Mouse (Mus musculus): ENCODE data around the gene Smim20.
A peak's percentile ranks its signal among the peaks of the same experiment; 100 is the strongest.

Smim20 gene

DNA sequence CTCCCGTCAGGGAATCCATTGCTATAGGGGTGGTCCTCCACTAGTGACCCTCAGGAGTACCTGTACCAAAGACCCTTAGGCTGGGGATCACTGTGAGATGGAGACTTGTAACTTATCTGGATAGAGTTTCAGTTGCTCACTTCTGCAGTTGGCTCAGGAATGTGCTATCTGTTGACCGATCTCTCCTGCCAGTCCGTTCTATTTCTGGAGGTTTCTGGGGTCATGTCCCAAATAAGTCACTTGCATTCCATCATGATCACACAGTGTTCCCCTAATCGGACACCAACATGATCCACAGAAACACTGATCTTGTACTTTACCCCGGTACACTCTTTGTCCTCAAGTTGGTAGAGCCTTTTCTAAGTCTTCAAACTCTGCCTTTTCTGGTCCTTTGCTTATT is 40.6 kb downstream of the Smim20 start:
- no peak for DNase-seq (ENCODE audit: low spot score)

DNA sequence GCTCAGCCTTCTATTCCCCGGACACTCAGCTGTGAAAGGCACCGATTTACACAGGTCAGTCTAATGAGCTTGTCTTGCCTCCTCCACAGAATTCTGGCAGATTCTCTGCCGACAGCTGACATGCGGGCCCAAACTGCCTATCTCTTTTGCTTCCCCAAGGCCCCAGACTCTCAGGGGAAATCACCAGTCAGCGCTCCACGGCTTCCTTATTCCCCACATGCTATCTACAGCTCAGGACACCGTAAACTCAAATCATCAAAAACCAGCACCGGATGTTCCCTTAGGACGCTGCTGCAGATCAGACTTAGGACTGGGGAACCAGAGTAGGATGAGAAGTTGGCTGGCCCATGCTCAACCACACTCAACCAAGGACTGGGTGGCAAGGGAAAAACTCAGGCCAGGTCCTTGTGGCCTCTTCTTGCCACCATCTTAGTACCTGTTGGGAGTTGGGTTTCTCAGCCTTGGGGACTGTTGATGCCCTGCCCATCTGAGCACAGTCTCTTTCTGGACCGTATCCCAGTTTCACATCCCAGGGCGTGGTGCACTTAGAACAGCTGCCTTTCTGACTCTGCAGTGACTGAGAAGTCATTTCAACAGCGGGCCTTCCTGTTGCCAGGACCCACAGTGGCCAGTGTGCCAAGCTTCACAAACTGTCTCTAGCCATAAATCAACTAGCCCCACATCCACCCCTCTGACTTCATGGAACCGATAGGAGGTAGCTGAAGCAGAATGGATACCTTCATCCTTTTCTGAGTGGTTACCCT is 47.7 kb downstream of the Smim20 start:
- DNase-seq (ENCODE audit: low spot score): no peak

DNA sequence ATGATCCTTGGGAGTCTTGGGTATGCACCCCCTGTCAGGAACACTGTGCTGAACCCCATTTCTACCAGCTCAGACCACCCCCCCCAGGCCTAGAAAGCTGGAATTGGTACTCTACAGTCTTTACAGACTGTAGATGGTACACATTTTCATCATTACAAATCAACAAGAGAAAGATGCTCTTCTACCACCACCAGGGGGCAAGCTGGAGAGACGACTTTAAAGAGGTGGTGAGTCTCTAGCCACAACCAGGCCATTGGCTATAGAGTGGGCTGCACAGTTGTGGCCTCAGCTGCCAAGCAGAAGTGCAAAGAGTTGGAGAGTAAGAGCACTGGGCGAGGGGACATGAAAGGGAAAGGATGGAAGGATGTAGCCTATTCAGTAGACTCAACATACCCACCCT is 48.9 kb downstream of the Smim20 start:
- no peak for DNase-seq (ENCODE audit: low spot score)

DNA sequence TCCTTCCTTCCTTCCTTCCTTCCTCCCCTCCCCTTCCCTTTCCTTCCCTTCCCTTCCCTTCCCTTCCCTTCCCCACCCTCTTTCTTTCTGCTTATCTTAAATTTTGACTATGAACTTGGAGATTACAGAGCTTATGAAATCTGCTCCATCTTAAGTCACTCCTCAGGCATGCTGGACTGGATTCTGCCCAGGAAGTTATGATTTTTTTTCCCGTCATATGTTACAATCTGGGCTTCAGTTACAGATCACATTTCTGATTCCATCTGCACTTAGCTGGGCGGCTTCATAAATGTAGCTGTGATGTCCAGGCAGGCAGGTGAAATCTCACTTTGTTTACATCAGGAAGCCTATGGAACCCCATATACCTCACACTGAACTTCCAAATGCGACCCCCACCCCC is 50.5 kb downstream of the Smim20 start:
- DNase-seq (ENCODE audit: low spot score): no peak

DNA sequence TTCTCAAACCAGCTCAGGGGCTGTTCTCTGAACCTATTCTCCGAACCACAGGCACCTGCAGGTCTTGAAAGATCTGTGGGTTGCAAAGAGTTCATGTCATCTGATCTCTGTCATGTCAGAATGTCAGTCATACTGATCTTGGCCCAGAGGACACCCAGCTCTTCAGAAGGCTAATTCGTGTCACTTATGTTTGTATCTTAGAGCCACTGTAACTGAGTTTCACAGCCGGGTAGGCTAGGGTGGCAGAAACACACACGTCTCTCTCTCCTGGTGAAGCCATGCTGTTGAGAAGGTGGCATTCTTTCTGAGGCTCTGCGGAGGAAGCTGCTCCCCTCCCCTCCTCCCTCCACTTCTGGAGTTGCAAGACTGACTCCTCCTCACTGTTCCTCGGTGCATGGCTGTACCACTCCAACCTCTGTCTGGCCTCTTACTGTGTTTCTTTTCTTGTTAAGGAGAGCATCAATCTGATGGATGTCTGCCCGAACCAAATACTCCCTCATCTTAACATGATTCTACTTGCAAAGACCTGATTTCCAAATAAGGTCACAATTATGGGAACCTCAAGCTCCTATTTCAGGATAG is 51.1 kb downstream of the Smim20 start:
- no peak for DNase-seq (ENCODE audit: low spot score)

DNA sequence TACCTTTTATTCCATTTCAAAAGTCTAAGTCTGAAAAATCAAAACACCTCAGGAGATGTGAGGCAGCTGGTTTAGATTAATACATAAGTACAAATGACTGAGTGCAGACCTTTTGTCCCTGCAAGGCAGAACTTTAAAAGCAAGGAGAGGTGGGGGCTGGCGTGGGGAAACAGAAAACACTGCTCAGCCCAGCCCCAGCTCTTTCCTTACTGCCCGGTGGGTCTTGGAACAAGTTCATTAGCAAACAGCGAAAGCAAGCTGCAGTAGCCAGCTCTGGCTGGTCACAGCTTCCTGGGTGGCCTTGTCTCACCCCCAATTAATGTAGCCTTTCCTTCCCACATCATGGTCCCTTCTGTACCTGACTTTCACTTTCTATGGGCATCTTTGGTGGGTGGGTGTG is 53.4 kb downstream of the Smim20 start:
- no peak for DNase-seq (ENCODE audit: low spot score)

DNA sequence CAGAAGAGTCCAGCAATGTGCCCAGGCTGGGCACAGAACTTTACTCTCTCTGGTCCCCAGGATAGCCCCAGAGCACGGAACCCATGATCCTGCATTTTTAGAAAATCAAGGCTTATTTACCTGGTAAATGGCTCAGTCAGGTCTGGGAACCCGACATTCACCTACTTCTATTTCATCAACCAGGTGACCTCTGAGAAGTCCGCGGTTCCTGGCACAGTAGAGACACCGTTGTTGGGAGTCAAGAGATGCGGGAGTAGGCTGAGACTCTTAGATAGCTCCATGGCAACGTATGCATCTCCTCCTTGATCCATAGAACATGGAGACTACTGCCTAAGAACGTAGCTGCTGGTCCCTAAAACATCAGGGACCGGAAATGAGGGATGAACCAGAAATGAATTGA is 55.0 kb downstream of the Smim20 start:
- DNase-seq (ENCODE audit: low spot score): no peak

DNA sequence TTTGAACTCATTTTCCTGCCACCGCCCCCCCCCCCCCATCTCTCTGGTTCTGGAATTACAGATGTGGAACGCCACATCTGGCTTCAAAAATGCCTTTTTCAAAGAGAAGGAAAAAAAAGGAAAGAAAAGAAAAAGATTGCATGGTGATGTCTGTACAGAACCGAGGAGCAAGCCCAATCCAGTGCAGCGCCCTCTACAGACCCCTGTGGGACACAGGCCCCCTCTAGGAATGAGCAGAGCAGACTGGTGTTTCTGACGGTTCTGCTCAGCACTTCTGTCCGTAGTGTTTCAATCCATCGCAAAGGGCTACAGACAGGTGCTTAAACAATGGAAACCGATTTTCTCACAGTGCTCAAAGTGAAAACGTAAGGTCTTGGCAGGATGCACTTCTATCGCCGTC is 55.6 kb downstream of the Smim20 start:
- no peak for DNase-seq (ENCODE audit: low spot score)

DNA sequence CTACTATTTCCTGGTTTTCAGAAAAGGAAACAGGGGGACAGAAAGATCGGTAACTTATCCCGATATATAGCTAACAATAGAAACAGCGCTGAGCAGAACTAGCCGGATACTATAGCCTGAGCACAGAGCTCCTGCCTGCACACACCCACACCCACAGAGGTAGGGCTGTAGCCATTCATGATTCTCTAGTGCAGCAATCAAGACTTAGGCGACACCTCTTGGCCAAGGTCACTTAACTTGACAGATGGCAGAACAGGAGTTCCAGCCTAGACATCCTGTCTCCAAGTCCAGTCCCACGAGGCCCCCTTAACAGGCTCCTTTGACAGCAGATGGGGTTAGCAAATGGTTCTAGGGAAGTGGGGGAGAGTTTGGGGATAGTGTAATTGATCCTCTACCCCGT is 56.2 kb downstream of the Smim20 start:
- DNase-seq (ENCODE audit: low spot score): no peak

DNA sequence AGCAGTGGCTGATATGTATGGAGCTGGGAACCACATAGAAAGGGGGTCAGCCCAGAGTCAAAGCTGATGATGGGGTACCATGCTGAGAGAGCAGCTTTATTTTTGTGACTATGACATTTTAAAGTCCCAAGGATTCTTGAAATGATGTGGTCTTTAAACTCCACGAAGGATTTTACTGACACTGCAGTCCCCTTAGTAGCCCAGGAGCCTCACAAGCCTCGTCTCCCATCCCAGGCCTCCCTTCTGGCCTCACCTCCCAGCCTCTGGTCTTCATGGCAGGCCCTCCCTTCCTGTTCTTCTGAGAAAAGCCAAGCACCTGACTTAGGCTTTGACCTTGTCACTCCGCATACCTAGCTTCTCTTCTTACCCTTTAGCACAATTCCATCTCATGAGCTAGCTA is 57.4 kb downstream of the Smim20 start:
- DNase-seq (ENCODE audit: low spot score): no peak

DNA sequence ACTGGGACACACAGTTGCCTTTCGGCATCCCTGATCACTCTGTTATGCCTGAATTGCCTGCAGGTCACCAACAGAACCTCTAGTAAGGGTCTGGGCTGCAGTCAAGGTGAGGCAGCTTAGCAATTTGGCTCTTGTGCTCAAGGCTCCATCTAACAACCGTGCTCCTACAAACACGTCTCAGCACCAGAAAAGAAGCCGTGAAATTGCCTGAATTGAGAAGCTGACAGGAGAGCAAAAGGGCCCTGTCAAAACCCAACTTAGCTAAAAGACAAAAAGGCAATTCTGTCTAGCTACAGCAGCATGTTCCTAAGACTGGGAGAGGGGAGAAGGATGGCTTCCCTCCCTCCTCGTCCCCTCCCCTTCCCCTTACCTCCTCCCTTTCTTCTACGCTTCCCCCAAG is 57.9 kb downstream of the Smim20 start:
- DNase-seq (ENCODE audit: low spot score): no peak

DNA sequence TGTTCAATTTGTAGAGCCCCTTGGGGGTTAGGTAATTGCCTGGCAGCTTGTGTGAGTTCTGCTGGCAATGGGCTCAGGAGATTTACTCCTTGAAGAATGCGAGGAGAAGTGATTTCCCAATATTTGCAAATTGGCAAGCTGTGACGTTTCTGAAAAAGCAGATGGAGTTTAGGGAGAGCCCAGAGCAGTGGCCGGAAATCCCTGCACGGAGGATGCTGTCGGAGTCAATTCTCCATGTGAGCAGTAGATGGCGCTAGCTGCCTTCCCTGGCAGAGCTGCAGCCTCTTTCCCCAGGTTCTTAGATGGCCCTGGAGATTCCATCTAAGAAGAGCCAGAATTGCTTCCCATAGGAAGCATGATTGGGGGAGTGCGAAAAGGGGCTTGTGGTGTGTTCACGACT is 59.1 kb downstream of the Smim20 start:
- peak; percentile 26 for DNase-seq (ENCODE audit: low spot score)

DNA sequence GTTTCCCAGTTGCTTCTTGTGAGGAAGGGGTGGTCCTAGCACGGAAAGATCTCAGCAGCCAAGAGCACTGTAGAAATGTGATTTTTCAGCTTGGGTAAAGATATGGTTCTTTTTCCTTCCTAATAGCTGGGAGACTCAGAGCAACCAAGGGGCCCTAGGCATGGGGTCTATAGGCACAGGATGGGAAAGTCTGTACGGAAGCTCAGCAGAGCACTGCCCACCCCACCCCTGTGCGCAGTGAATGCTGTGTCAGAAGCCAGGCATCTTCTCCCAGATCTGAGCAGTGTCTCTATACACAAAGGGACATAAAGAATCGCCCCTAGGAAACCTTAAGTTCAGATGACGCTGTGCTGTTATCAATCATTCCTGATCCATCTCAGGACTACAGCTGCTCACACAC is 59.6 kb downstream of the Smim20 start:
- DNase-seq (ENCODE audit: low spot score): no peak
